Mouse (Mus musculus): ENCODE results near the gene Trp53bp2. TPM values are rescaled to one million over a fixed set of nuclear protein-coding genes. Genes with fewer than 3 reads are reported as not detected.

The Trp53bp2 gene
- polyA plus RNA-seq, 1 experiment from 2014 or later: 37.1 TPM

GRCm38 (mm10) chr1:182452473-182452872 is 43.5 kb downstream of the Trp53bp2 start:
- no peaks in the 10 kb centered on the region for H3K4me1 ChIP-seq
- no peak overlapping the region for H3K27ac ChIP-seq
- peaks cover 89% of the 10 kb centered on the region for H3K36me3 ChIP-seq
- DNase-seq (ENCODE audit: low spot score): no peak
- H3K4me3 ChIP-seq: no peak overlapping the region
- no peaks in the 10 kb centered on the region for H3K9me3 ChIP-seq (replicated peaks)
- 90% methylated on average over 4 of the region's 4 CpGs for WGBS
- H3K27me3 ChIP-seq (ENCODE audit: low read depth, poor library complexity, severe bottlenecking): no peaks in the 10 kb centered on the region

GRCm38 (mm10) chr1:182455080-182455479 is 46.1 kb downstream of the Trp53bp2 start:
- no peaks in the 10 kb centered on the region for H3K9me3 ChIP-seq (replicated peaks)
- no peak for DNase-seq (ENCODE audit: low spot score)
- no peak overlapping the region for H3K27ac ChIP-seq
- H3K27me3 ChIP-seq (ENCODE audit: low read depth, poor library complexity, severe bottlenecking): no peaks in the 10 kb centered on the region
- no peaks in the 10 kb centered on the region for H3K4me1 ChIP-seq
- H3K4me3 ChIP-seq: no peak overlapping the region
- 94% methylated on average over 2 of the region's 2 CpGs for WGBS
- peaks cover 85% of the 10 kb centered on the region for H3K36me3 ChIP-seq

GRCm38 (mm10) chr1:182458556-182458955 is 49.6 kb downstream of the Trp53bp2 start:
- Histone ChIP-seq H3K4me3 (no peak overlapping the region), H3K4me1 (no peaks in the 10 kb centered on the region), H3K27me3 (ENCODE audit: low read depth, poor library complexity, severe bottlenecking) (no peaks in the 10 kb centered on the region), H3K9me3 (replicated peaks) (no peaks in the 10 kb centered on the region), H3K27ac (no peak overlapping the region), H3K36me3 (peaks cover 87% of the 10 kb centered on the region)
- DNase-seq (ENCODE audit: low spot score): no peak
- 87% methylated on average over 19 of the region's 19 CpGs for WGBS

GRCm38 (mm10) chr1:182459436-182459835 is 50.5 kb downstream of the Trp53bp2 start:
- H3K27ac ChIP-seq: no peak overlapping the region
- DNase-seq (ENCODE audit: low spot score): no peak
- no peaks in the 10 kb centered on the region for H3K27me3 ChIP-seq (ENCODE audit: low read depth, poor library complexity, severe bottlenecking)
- H3K4me3 ChIP-seq: no peak overlapping the region
- H3K9me3 ChIP-seq (replicated peaks): no peaks in the 10 kb centered on the region
- peaks cover 78% of the 10 kb centered on the region for H3K36me3 ChIP-seq
- no peaks in the 10 kb centered on the region for H3K4me1 ChIP-seq
- WGBS: 84% methylated on average over 8 of the region's 8 CpGs

GRCm38 (mm10) chr1:182460291-182461244 is 51.6 kb downstream of the Trp53bp2 start:
- WGBS: 83% methylated on average over 13 of the region's 13 CpGs
- no peak overlapping the region for H3K27ac ChIP-seq
- H3K9me3 ChIP-seq (replicated peaks): no peaks in the 10 kb centered on the region

GRCm38 (mm10) chr1:182461261-182461660 is 52.3 kb downstream of the Trp53bp2 start:
- DNase-seq (ENCODE audit: low spot score): no peak
- H3K36me3 ChIP-seq: peaks cover 60% of the 10 kb centered on the region
- no peaks in the 10 kb centered on the region for H3K27me3 ChIP-seq (ENCODE audit: low read depth, poor library complexity, severe bottlenecking)
- no peak overlapping the region for H3K27ac ChIP-seq
- H3K4me3 ChIP-seq: no peak overlapping the region
- H3K9me3 ChIP-seq (replicated peaks): no peaks in the 10 kb centered on the region
- H3K4me1 ChIP-seq: 0 out of 2 replicates have a peak, but pooled peaks cover 6% of the 10 kb centered on the region
- WGBS: 83% methylated on average over 7 of the region's 7 CpGs

More at GRCm38 (mm10) chr1:182460291-182461244, 51.6 kb downstream of the Trp53bp2 start:
- Histone ChIP-seq H3K4me1 (0 out of 2 replicates have a peak, but pooled peaks cover 5% of the 10 kb centered on the region), H3K27me3 (ENCODE audit: low read depth, poor library complexity, severe bottlenecking) (no peaks in the 10 kb centered on the region), H3K36me3 (peaks cover 67% of the 10 kb centered on the region), H3K4me3 (no peak overlapping the region)
- no peak for DNase-seq (ENCODE audit: low spot score)

GRCm38 (mm10) chr1:182461813-182462212 is 52.8 kb downstream of the Trp53bp2 start:
- no peak overlapping the region for H3K4me3 ChIP-seq
- H3K36me3 ChIP-seq: peaks cover 59% of the 10 kb centered on the region
- no peak for DNase-seq (ENCODE audit: low spot score)
- 0 out of 2 replicates have a peak, but pooled peaks cover 6% of the 10 kb centered on the region for H3K4me1 ChIP-seq
- no peak overlapping the region for H3K27ac ChIP-seq
- no peaks in the 10 kb centered on the region for H3K27me3 ChIP-seq (ENCODE audit: low read depth, poor library complexity, severe bottlenecking)
- WGBS: 94% methylated on average over 10 of the region's 10 CpGs
- H3K9me3 ChIP-seq (replicated peaks): no peaks in the 10 kb centered on the region

- Histone ChIP-seq H3K4me3 (no peak overlapping the region), H3K4me1 (0 out of 2 replicates have a peak, but pooled peaks cover 6% of the 10 kb centered on the region), H3K36me3 (peaks cover 64% of the 10 kb centered on the region), H3K27ac (no peak overlapping the region), H3K9me3 (replicated peaks) (no peaks in the 10 kb centered on the region), H3K27me3 (ENCODE audit: low read depth, poor library complexity, severe bottlenecking) (no peaks in the 10 kb centered on the region)
- 84% methylated on average over 4 of the region's 4 CpGs for WGBS
- no peak for DNase-seq (ENCODE audit: low spot score)
Observed at GRCm38 (mm10) chr1:182465309-182465708, 56.3 kb downstream of the Trp53bp2 start.

GRCm38 (mm10) chr1:182465978-182466377 is 57.0 kb downstream of the Trp53bp2 start:
- peaks cover 66% of the 10 kb centered on the region for H3K36me3 ChIP-seq

GRCm38 (mm10) chr1:182475005-182475796 is 66.2 kb downstream of the Trp53bp2 start:
- no peaks in the 10 kb centered on the region for H3K4me1 ChIP-seq
- no peaks in the 10 kb centered on the region for H3K27me3 ChIP-seq (ENCODE audit: low read depth, poor library complexity, severe bottlenecking)
- H3K27ac ChIP-seq: no peak overlapping the region
- no peak for DNase-seq (ENCODE audit: low spot score)
- H3K4me3 ChIP-seq: no peak overlapping the region
- peaks cover 98% of the 10 kb centered on the region for H3K36me3 ChIP-seq
- WGBS: 85% methylated on average over 5 of the region's 5 CpGs
- H3K9me3 ChIP-seq (replicated peaks): no peaks in the 10 kb centered on the region

More at GRCm38 (mm10) chr1:182465978-182466377, 57.0 kb downstream of the Trp53bp2 start:
- Histone ChIP-seq H3K9me3 (replicated peaks) (no peaks in the 10 kb centered on the region), H3K4me3 (no peak overlapping the region), H3K4me1 (0 out of 2 replicates have a peak, but pooled peaks cover 6% of the 10 kb centered on the region), H3K27me3 (ENCODE audit: low read depth, poor library complexity, severe bottlenecking) (no peaks in the 10 kb centered on the region), H3K27ac (no peak overlapping the region)
- DNase-seq (ENCODE audit: low spot score): no peak
- 96% methylated on average over 4 of the region's 4 CpGs for WGBS

GRCm38 (mm10) chr1:182478935-182479334 is 70.0 kb downstream of the Trp53bp2 start:
- Histone ChIP-seq H3K9me3 (replicated peaks) (no peaks in the 10 kb centered on the region), H3K27ac (no peak overlapping the region), H3K4me1 (no peaks in the 10 kb centered on the region), H3K36me3 (peaks cover 98% of the 10 kb centered on the region), H3K27me3 (ENCODE audit: low read depth, poor library complexity, severe bottlenecking) (no peaks in the 10 kb centered on the region), H3K4me3 (no peak overlapping the region)
- WGBS: 93% methylated on average over 4 of the region's 4 CpGs
- no peak for DNase-seq (ENCODE audit: low spot score)

GRCm38 (mm10) chr1:182481138-182481537 is 72.2 kb downstream of the Trp53bp2 start:
- DNase-seq (ENCODE audit: low spot score): no peak
- no peak overlapping the region for H3K4me3 ChIP-seq
- WGBS: 96% methylated on average over 7 of the region's 7 CpGs
- H3K36me3 ChIP-seq: peaks cover 98% of the 10 kb centered on the region
- no peaks in the 10 kb centered on the region for H3K9me3 ChIP-seq (replicated peaks)
- H3K27ac ChIP-seq: no peak overlapping the region
- H3K4me1 ChIP-seq: no peaks in the 10 kb centered on the region
- H3K27me3 ChIP-seq (ENCODE audit: low read depth, poor library complexity, severe bottlenecking): no peaks in the 10 kb centered on the region

Data from limb, embryonic 10.5 days (tissue).